Mouse (Mus musculus) ES-E14 (cell line): Measurements from ENCODE around the gene Flii.

Source experiments
- CHD2 ChIP-seq: IDR thresholded peaks from 2 replicates; pipeline ENCODE4 v1.6.1; 2014; ENCODE audit warnings: mild to moderate bottlenecking, low read depth, low read length, inconsistent platforms
- HCFC1 ChIP-seq: IDR thresholded peaks from 2 replicates; pipeline ENCODE4 v1.6.1; 2012; ENCODE audit warnings: low read length, inconsistent platforms, borderline replicate concordance; ENCODE audit not compliant: insufficient read depth
- ZC3H11A ChIP-seq: IDR thresholded peaks from 2 replicates; pipeline ENCODE4 v1.6.1; 2012; ENCODE audit warnings: low read depth, mild to moderate bottlenecking, inconsistent platforms, low read length, borderline replicate concordance
- ZNF384 ChIP-seq: IDR thresholded peaks from 2 replicates; pipeline ENCODE4 v1.6.1; 2012; ENCODE audit warnings: low read depth, low read length, inconsistent platforms

- TF ChIP-seq HCFC1 (no peak), ZC3H11A (no peak), CHD2 (no peak), ZNF384 (no peak)
Observed at GRCm38 (mm10) chr11:60712040-60712439, 15.0 kb downstream of the Flii start.
